Mouse (Mus musculus) liver, embryonic 14.5 days (tissue): ENCODE measurements around the gene Poldip2.

Experiments
- CTCF ChIP-seq: IDR thresholded peaks from 2 replicates; pipeline ENCODE4 v1.5.1; 2016; ENCODE audit warnings: antibody characterized with exemption, low read depth, control low read depth
- EP300 ChIP-seq: IDR thresholded peaks from 2 replicates; pipeline ENCODE4 v1.6.1; 2016; ENCODE audit warnings: antibody characterized with exemption, low read depth

DNA sequence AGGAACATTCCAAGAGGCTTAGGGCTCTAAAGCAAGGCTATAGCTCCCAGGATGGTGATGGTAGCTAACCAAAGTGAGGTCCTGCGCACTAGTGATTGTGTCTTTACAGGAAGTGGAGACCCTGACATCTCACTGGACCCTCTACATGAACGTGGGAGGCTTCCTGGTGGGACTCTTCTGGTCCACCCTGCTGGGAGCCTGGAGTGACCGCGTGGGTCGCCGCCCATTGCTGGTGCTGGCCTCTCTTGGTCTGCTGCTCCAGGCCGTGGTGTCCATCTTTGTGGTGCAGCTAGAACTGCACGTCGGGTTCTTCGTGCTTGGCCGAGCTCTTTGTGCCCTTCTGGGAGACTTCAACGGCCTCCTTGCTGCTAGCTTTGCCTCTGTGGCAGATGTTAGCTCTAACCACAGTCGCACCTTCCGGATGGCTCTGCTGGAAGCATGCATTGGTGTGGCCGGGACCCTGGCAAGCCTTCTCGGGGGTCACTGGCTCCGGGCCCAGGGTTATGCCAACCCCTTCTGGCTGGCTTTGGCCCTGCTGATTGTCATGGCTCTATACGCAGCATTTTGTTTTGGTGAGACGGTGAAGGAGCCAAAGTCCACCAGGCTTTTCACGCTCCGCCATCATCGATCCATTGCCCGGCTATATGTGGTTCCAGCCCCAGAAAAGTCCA lies 45.6 kb upstream of the Poldip2 start:
- no peak for TF ChIP-seq CTCF
- TF ChIP-seq EP300 = no peak
